Mouse (Mus musculus): ENCODE measurements around the gene Stam.

Gene Stam

DNA sequence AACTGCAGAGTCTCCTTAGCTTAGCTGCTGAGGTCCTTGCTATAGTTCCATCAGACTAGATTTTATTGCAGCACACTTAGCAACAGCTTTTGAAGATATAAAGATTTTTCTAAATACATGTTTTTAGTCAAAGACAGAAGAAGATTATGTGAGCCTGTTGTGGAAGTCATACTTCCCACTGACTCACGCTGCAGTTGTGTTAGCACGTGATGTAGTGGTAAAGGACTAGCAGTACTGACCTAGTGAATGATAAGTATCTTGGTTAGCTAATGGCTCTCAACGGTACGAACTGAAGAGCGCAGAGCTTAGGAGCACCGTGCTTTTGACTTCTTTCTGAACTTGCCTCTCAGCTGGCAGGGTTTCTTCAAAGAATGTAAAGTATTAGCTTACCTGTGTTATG lies 52.5 kb downstream of the Stam start:
- DNase-seq (ENCODE audit: low spot score in 2 of 2) = no peak

DNA sequence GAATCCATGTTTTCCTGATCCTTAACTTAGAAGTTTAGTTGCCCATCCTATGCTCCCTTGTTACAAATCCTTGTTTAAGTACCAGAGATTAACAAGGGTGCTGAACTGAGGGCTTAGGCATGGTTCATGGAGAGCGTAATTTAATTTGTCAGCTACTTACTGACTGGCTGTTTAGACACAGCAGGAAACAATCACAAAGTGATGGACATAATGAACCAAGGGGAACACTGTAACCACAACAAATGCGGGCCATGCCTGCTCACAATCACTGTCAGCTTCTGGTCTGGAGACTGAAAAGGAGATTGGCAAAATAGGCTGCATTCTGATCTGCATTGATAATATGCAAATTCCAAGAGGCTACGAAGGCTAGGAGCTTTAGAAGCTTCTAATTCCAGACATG lies 53.7 kb downstream of the Stam start:
- no peak for DNase-seq (ENCODE audit: low spot score in 2 of 2)

DNA sequence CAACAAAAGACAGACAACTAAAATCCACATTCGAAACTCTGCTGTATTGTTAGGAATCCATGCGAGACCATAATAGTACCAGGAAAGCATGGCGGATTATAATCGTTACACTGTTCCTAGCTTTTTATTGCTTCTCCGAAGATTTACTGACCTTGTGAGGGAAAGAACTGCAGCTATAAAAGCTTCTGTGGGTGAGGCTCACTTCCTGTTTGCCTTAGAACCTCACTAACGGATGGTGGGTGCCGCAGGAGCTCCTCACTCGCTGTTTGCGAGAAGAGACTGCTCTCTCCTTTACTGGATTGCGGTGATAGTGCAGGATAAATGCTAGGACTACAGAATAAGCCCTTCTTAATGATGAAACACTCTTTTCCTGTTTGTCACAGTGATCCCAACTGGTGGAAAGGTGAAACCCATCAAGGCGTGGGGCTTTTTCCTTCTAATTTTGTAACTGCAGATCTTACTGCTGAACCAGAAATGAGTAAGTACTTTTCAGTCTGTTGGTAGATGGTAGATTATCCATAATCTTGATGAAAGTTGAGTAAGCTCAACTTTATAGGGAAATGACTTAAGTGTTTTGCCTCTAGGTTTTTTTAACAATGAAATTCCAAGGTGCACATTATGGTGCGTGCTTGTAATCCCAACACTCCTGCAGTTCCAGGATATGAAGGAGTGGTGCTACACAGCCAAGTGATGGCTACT lies 56.9 kb downstream of the Stam start:
- no peak for DNase-seq (ENCODE audit: low spot score in 2 of 2)

DNA sequence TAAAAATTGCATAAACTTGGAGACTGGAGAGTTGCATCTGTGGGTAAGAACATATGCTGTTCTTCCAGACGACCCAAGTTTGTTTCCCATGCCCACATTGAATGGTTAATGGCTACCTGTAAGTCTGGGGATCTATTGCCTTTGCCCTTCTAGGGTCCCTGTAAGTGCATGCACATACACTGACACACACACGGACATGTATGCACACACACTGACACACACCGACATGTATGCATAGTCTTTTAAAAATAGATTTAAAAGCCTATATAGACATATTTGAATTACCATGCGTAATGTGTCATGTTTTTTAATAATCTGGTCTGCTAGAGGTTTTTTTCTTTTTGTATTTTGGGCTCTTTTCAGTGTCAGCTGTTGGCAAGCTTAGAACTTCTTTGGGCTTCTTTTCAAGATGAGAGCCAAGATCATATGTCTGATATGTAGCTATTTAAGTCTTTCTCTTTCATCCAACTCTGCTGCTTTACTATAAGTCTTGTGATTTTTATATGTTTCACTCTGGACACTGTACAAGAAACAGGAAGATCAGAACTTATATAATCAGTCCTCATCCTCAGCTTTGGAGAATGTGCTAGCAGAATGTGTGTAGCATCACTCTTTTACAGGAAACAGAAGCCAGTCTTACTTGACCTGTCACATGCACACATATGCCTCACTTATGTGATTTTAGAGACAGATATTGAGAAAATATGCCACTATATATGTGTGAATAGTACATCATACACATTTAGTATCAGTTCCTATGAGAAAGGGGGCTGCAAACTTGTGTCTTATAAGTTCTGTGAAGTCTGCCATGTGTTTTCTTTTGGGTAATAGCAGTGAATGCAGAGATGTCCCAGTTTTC lies 58.8 kb downstream of the Stam start:
- no peak for DNase-seq (ENCODE audit: low spot score in 2 of 2)

DNA sequence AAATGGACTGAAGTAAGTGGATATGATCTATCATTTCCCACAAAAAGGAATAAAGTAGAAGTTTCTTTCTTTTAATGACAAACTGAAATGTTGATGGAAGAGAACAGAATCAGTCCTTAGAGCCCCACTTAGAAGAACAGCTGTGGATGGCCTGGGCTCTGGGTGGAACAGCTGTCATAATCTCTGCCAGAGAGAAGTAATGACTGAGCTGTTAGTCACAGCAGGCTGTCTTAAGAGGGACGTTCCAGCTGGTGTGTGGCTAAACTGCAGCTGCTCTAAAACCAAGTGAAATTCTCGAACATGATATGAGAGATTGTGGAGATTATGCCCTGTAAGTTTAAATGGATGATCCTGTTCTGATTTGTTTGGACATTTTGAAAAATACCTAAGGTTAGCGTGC lies 63.0 kb downstream of the Stam start:
- DNase-seq (ENCODE audit: low spot score in 2 of 2) = no peak

DNA sequence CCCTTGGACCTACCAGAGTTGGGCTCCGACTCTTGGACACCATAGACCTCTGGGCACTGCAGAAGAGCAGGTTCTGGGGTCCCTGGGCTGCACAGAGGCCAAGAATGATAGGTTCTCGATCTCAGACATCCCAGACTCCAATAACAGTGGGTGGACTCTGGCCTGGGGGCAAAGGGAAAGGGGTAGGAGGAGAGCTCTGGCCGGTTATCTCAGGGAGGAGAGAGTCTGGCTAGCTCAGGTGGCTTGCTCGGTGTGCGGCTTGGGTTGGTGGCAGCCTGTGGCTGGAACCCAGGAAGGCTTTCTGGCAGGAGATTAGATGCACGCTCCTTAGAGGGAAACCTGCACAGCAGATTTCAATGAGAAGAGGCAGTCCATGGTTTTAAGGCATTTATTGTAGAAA lies 65.7 kb downstream of the Stam start:
- DNase-seq (ENCODE audit: low spot score in 2 of 2) = no peak

DNA sequence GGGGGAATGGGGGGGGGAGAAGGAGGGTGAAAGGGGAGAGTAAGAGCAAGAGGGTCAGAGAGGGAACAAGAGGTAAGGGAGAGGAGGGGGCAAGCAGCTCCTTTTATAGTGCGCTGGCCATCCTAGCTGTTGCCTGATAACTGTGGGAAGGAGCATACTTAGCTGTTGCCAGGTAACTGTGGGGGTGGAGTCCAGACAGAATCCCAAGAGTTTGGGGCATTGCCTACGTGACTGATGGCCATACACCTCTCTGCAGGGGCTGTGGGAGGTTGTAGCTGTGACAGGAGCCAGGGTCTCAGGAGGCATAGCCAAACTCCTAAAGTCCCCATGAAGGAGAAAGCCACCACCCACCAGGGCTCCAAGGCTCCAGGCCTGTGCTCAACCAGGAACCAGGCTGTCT lies 66.1 kb downstream of the Stam start:
- DNase-seq (ENCODE audit: low spot score in 2 of 2) = no peak

DNA sequence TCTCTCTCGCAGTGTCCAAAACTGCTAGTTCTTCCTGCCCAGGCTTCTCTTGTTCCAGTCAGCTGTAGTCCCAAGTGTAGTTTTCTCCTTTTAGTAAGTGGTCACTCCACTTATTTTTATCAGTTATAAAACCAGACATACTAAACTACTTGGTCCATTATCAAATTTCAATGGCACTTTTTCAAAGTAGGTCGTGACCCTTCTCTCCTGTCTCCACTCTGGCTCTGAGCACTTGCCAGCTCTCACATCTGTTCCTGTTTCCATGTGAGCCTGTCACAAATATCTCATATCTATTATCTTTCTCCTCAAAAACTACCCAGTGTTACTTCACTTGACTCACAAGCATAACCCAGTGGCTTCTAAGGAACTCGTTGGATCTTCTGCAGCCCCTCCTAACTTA lies 71.4 kb downstream of the Stam start:
- no peak for DNase-seq (ENCODE audit: low spot score in 2 of 2)

DNA sequence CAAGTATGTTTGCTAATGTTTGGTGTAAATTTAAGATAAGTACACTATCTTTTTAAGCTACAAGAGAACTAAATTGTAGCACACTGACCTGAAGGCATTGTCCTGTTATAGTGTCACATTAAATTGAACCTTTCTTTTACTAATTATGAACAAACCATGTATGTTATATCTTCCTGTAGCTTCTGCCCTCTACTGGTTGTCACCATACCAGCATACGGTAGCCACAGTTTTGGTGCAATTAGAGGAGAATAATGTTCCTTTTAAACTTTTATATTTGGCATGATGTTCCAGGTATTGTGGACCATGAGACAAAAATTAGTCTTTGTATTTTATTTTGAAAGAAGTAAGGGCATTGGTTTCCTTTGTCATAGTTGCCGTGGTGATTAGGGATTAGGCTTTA lies 73.0 kb downstream of the Stam start:
- DNase-seq (ENCODE audit: low spot score in 2 of 2) = no peak

DNA sequence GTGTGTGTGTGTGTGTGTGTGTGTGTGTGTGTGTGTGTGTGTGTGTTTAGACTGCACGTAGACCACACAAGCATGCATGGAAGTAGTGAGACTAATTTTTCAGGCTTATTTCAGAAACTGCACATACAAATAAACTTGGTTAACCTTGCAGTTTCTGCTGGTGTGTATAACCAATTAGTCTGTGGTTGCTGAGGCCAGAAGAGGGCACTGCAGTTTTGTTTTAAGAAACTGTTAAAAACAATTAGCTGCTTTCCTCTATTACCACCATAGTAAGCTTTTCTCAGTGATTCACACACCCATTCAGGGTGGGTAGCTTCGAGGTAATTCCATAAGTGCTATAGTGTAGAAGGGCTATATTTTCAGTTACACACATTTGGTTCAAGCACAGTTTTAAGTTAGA lies 76.9 kb downstream of the Stam start:
- DNase-seq (ENCODE audit: low spot score in 2 of 2) = no peak

DNA sequence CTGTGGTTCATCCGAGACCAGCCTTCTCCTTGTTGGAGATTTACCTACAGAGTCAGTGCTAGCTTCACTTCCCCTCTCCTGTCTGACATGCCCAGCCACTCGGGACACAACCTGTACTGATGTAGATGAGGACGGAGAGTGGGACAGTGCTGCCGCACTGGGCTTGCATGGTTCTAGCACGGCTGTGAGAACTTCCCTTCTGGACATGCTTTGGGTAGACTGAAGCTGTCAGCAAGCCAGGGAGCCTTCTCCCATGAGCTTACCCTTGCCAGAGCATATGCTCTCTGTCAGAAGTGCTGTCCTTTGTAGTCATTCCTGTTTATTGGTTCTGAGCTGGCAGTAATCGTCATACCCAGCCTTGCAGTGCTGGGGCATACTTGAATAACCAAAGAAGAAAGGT lies 78.0 kb downstream of the Stam start:
- no peak for DNase-seq (ENCODE audit: low spot score in 2 of 2)

DNA sequence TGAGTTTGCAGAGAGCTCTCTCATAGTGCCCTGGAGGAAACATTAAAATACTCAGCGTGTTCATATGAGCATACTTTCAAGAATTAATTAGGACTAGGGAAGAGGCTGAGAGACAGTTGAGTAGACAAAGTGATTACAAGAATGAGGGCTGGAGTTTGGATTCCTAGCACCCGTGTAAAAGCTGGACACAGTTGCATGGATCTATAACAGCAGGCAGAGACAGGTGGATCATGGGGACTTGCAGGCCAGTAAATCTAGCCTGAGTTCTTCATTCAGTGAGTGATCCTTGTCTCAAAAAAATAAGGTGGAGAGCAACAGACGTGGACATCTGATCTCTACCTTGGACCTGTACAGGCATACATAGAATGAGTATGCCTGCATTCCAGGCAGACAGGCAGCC lies 85.1 kb downstream of the Stam start:
- DNase-seq (ENCODE audit: low spot score in 2 of 2) = no peak

DNA sequence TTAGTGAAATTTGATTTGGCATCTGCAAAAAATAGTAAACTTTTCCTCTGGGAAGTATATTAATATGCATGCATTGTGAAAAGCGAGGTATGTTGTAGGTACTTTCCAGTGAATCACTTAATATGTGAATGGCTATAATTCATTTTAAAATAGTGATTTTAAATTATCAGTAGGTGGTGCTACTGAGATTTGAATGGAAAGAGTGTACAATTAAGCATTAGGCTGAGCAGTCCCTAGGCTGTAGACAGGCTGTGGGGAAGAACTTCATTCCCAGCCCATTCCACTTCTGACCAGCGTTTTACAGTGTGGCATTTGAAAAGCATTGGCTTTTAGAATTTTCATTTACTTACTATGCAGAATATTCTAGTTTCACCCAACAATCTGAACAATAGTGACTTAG lies 85.9 kb downstream of the Stam start:
- no peak for DNase-seq (ENCODE audit: low spot score in 2 of 2)

DNA sequence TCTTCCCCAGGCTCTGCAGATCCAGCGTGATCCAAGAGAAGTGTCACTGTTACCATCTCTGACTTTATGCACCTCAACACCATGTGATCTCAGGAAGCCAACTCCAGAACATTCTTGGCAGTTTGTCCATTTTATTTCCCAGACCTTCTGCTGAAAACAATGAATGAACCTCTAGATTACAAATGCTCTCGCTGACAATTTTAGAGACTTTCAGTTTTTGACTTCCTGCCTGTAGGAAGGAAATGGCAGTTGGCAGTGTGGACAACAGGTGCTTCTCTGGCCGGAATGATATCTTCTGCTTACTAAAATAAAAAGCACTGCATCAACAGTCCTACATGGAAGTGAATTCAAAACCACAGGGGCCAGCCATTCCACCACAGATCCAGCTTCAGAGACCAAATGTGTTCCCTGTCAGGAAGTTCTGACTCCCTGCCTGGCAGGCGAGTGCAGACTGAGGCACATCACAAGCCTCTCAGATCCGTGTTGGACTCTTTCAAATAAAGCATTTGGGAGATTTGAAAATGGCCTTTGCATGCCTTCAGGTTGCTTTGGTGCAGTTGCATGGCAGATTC lies 90.6 kb downstream of the Stam start:
- no peak for DNase-seq (ENCODE audit: low spot score in 2 of 2)

DNA sequence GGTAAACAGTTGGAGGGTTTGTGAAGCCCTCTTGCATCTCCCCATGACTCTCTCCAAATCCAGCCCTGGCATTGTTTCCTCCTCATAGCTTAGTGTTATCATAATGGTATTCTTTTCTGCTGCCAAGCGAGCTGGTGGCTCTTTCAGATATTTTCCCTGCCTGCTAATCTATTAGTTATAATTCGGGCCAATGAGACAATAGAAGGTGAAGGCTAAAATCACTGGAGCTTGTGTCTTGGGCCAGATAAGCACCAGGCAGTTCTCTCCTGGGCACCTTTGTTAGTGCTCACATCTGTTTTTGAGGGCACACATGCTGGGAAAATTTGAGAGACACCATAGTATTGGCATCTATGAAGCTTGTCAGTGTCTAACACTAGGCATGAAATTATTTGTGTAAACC lies 91.2 kb downstream of the Stam start:
- no peak for DNase-seq (ENCODE audit: low spot score in 2 of 2)

DNA sequence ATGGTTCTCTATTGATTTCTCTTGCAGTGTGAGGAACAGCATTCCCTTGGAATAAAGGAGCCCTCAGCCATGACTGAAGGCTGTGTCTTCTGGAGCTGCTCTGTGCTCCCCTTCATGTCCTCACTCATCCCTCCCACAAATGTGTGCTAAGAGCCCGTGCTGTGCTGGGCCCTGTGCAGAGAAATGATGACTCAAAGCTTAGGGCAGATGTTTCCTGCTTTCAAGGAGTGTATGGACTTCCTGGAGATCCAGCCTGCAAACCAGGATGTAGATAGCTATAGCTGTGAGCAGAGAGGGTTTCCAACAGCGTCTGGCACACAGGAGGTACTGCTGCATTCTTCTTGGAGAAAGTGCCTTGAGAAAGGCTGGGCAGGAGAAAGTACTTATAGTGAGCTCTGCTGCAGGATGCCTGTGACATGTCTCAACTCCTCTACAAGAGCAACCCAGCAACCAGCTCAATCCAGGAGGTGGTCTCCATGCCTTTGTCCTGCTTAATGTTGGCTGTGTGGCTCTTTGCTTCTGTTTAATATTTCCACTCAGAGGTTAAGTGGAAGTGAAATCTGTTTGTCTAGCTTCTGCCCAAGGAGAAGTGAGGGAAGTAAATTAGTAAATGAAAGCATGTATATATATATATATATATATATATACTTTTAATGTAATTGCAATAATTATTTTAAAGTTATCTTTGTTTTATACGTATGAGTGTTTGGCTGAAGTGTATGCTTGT lies 91.9 kb downstream of the Stam start:
- DNase-seq (ENCODE audit: low spot score in 2 of 2) = no peak

DNA sequence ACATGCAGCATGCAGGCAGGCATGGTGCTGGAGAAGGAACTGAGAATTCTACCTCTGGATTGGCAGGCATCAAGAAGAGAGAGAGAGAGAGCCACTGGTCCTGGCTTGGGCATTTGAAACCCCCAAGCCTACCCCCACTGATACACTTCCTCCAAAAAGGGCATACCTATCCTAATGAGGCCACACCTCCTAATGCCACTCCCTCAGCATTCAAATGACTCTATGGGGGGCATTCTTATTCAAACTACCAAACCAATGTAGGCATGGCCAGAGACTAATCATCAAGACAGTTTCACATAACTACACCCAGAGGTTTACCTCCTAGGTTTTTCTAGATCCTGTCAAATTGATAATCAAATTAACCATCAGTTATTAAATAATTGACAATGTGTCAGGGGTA lies 93.8 kb downstream of the Stam start:
- DNase-seq (ENCODE audit: low spot score in 2 of 2) = no peak

DNA sequence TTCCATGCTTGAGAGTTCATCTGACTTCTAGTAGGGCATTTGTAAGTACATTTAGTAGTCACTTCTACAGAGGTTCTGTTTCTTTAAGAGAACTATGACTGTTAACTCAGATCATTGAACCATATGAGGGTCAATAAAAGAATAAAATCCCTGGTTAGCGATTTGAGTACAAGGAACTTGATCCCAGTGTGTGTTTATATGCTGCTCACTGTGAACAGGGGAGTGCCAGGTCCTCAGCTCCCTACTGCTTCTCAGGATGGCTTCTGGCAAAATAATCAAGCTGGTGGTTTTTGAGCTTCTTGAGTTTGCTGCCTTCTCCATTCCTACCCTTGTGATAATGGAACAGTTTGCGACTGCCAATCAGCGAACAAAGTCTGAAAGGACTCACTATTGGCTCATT lies 100.4 kb downstream of the Stam start, which contains the start of gene Tmem236:
Gene Tmem236 (plus strand): TSS at position 190 of the 400 bp plus-strand sequence.
- DNase-seq (ENCODE audit: low spot score in 2 of 2) = no peak

DNA sequence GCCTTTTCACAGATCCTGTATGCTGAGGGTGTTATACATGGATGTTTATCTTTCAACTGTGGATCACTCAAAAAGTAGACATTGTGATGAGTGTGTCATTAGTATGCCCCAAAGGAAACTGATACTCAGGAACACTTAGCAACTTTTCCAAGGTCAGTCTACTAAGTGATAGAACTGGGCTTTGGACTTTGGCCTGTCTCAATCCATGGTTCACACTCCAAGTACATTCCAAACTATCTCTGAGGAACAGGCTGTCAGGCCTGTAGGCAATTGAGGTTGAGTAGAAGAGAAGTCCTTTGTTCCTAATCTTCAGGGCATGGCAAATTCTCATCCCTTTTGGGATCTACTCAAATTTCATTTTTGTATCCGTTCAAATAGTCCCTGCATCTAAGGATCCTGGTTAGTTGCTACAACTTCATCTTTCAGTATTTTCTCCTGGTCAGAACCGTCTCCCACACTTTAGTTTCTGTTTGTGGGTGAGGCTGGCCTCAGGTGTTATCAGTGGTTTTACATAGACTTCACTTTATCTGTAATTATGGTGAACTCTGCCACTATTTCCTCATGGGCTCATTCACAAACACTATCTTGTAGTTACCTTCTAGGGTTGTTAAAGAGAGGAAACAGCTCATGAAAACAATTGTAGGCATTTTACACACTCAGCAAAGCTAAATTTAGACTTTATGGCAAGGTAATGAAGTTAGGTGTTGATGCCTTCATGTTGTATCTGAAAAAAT lies 102.7 kb downstream of the Stam start:
- no peak for DNase-seq (ENCODE audit: low spot score in 2 of 2)

DNA sequence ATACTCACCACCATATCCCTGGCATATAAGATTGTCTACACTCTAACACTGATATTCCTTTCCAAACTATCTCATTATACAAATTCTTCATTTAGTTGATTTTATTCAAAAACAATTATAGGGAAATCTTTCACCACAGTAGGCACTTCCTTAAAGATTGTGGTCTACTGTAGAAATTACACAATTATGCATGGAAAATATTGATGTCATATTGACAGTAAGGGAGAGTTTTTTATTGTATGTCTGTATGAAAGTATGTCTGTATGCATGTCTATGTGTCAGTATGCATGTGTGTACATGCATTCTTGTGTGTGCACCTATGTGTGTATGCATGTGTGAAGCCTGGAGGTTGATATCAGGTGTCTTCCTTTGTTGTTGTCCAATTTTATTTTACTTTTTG lies 110.5 kb downstream of the Stam start:
- DNase-seq (ENCODE audit: low spot score in 2 of 2) = no peak

DNA sequence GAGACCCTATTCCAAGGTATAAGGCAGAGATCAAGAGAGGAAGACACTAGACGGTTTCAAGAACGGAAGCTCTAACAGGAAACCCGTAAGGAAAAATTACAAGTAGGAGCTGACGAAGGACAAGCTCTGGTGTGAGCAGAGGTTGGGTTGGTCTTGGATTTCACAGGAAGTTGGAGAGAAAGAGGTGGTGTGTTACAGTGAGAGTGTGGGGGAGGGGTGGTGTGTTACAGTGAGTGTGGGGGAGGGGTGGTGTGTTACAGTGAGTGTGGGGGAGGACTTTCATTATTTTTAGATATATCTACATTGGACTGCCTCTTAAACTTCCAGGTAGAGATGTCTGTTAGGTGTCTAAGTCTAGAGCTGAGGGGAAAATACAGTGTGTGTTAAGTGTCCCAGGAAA lies 116.8 kb downstream of the Stam start:
- no peak for DNase-seq (ENCODE audit: low spot score in 2 of 2)

DNA sequence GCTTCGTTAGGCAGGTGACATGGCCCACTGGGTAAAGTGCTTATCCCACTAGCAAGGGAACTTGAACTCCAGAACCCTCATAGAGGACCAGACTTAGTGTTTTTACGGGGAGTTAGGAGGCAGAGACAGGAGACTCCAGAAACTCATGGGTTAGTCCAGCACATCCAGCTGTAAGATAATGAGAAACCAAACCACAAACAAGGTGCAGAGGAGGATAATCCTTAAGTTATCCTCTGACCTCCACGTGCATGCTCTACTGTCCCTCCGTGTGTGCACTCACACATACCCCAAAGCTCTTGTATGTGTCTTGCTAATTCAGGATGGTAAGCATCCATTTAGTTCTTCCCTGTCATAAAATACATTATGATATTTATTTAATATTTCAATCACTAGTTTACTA lies 117.7 kb downstream of the Stam start:
- no peak for DNase-seq (ENCODE audit: low spot score in 2 of 2)

Measured in cerebellum, postnatal 4 days (tissue).